Mouse (Mus musculus): ENCODE results near the gene Mmp8. TPM values are rescaled to one million over a fixed set of nuclear protein-coding genes. Genes with fewer than 3 reads are reported as not detected.
A peak's percentile ranks its signal among the peaks of the same experiment; 100 is the strongest.

Gene Mmp8
- 5.3 TPM in 2 replicates for polyA plus RNA-seq (2015; fragmentation: Nextera tagmentation; extraction: Ambion mirVana)

DNA sequence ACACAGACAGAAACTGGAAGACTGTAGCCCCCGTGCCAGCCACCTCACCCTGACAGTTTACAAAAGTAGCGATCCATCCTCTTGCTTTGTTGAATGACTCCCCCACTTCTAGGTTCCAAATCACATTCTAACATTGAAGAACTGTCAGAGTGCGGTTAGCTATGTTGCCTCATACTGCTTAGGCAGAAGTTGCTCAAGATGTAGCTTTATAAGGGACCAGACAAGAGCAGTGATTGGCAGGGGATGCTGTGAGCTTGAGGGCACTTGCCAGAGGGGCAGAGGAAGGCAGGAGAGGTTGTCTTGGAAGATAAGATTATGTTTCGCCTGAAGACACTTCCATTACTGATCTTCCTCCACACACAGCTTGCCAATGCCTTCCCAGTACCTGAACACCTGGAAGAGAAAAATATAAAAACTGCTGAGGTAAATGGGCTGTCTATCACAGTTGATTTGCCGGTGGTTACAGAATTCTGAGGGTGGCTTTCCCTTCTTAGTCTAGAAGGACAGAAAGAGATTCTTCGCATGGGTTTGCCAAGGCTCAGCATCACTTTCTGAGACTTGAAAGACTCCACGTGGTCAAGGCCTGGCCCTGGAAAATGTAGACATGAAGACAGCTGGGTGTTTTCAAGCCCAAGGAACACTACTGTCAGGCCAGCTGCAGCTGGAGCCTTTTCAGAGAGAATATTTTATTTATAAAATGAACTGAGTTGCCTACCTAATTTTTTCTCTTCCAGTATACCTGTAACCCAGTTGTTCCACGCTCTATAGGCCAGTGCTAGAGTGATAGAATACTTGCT, at the start of gene Mmp8:
Mmp8 (plus strand) TSS at position 236 of the 797 bp plus-strand sequence.
- no peak within 1 kb of the TSS for H3K9ac ChIP-seq (replicated peaks; ENCODE audit: low read depth)
- TF ChIP-seq EP300 (IDR thresholded peaks at IDR 0.05) (no peak), CTCF (IDR thresholded peaks at IDR 0.05) (no peak)
- H3K9me3 ChIP-seq (ENCODE audit: low read length): no peaks in the 10 kb centered on the region
- 59% methylated on average over 8 of the region's 8 CpGs for WGBS
- no peak within 1 kb of the TSS for H3K4me2 ChIP-seq (replicated peaks; ENCODE audit: low read depth, low read length)
- no peaks in the 10 kb centered on the region for H3K27me3 ChIP-seq (replicated peaks; ENCODE audit: insufficient read depth, low read length)
- H3K4me3 ChIP-seq (ENCODE audit: low read depth, low read length): no peak within 1 kb of the TSS
- 0 out of 2 replicates have a peak, but pooled peaks cover 3% of the 10 kb centered on the region for H3K4me1 ChIP-seq (ENCODE audit: insufficient read depth, low read depth, low read length)
- peak; percentile 63 for DNase-seq (ENCODE audit: low spot score)
- H3K27ac ChIP-seq (ENCODE audit: low read length): no peak within 1 kb of the TSS
- H3K36me3 ChIP-seq (ENCODE audit: insufficient read depth, low read length): no peaks in the 10 kb centered on the region
- ATAC-seq: peak; percentile 64

DNA sequence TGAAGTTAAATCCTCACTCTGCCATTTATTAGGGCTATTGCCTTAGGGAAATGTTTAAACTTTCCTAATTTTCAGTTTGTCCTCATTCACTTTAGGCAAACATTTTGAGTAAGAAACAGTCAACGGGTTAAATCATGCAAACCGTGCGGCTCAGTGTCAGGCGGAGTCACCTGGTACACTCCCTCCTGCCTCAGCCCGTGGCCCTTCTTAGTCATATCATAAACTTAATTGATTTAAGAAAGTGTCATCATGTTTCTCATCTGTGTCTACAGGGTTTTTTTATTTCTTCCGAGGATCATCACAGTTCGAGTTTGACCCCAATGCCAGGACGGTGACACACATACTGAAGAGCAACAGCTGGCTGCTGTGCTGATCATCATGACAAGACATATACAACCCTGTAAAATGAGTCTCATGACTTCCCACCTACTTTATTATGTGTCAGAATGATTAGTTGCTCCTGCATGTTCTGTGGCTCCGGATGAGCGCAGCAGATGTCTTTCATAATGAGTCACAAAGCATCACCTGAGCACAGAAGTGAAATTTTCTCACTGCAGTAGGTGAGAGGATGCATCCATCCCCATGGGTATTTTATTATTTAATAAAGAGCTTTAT, 48.5 kb upstream of the Mmp8 start:
- Histone ChIP-seq H3K36me3 (ENCODE audit: insufficient read depth, low read length) (no peaks in the 10 kb centered on the region), H3K4me3 (ENCODE audit: low read depth, low read length) (no peak overlapping the region), H3K4me1 (ENCODE audit: insufficient read depth, low read depth, low read length) (no peaks in the 10 kb centered on the region), H3K27me3 (replicated peaks; ENCODE audit: insufficient read depth, low read length) (no peaks in the 10 kb centered on the region), H3K9me3 (ENCODE audit: low read length) (no peaks in the 10 kb centered on the region), H3K4me2 (replicated peaks; ENCODE audit: low read depth, low read length) (no peak overlapping the region), H3K27ac (ENCODE audit: low read length) (no peak overlapping the region), H3K9ac (replicated peaks; ENCODE audit: low read depth) (no peak overlapping the region)
- ATAC-seq (no peak), DNase-seq (ENCODE audit: low spot score) (no peak)
- 58% methylated on average over 10 of the region's 10 CpGs for WGBS
- TF ChIP-seq EP300 (IDR thresholded peaks at IDR 0.05) (no peak), CTCF (IDR thresholded peaks at IDR 0.05) (no peak)

DNA sequence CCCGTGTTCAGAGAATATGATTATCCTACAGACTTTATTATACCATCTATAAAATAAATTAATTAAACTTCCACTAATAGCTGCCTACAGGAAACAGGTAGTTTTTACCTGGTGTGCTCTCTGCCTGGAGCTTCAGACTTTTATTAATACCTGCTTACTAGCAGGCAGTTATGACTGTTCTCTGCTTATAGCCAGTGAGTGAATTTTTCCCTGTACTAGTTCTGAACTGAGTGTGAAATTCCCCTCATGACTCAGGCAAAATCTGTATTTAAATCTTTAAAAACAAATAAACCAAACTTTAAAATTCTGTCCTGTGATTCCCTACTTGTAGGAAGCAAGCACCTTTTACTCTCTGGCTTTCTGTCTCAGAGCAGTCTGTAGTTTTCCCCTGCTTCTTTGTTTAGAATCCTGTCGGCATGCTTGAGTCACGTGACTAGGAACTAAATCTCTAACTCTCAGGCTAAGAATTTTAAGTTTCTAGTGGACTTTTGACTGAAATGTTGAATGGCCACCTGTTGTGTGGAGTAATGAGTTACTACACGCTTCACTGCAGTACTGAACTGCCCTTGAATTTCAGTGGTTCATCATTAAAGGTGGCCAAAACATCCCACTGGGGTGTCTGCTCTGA, 40.2 kb upstream of the Mmp8 start:
- H3K27me3 ChIP-seq (replicated peaks; ENCODE audit: insufficient read depth, low read length): no peaks in the 10 kb centered on the region
- ATAC-seq (no peak), DNase-seq (ENCODE audit: low spot score) (no peak)
- H3K9me3 ChIP-seq (ENCODE audit: low read length): no peaks in the 10 kb centered on the region
- H3K4me2 ChIP-seq (replicated peaks; ENCODE audit: low read depth, low read length): no peak overlapping the region
- H3K9ac ChIP-seq (replicated peaks; ENCODE audit: low read depth): no peak overlapping the region
- 54% methylated on average over 4 of the region's 4 CpGs for WGBS
- H3K36me3 ChIP-seq (ENCODE audit: insufficient read depth, low read length): no peaks in the 10 kb centered on the region
- no peak overlapping the region for H3K4me3 ChIP-seq (ENCODE audit: low read depth, low read length)
- no peaks in the 10 kb centered on the region for H3K4me1 ChIP-seq (ENCODE audit: insufficient read depth, low read depth, low read length)
- TF ChIP-seq CTCF (IDR thresholded peaks at IDR 0.05) (no peak), EP300 (IDR thresholded peaks at IDR 0.05) (no peak)
- H3K27ac ChIP-seq (ENCODE audit: low read length): no peak overlapping the region

DNA sequence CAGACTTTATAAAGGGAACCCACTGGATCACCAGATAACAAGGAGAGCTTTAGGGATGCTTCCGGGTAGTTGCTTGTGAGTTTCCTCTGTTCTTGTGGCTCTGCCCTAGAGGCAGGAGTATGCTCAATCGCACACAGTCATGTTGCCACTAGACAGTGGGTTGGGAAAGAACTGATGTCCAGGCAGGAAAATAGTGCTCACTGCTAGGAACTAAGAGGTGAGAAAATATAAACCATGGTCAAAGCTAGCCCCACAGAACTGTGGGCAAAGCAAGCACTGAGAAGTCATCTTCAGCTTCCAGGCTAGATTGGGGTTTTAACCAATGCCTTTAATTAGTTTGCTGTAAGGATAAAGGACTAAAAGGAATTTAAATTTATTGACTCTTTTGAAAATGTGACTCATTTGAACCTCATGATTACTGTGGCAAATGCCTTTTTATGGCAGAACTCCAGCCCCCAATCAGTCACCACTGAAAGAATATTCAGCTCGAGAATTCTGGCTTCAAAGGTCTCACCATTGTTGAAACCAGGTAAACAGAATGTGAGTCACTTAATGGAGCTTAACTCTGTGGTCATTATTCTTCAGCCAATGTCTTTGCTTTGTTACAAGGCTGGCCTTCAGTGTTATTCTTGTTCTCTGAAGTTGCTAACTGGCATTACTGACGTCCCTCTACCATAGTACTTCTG, 31.9 kb upstream of the Mmp8 start:
- Histone ChIP-seq H3K9ac (replicated peaks; ENCODE audit: low read depth) (no peak overlapping the region), H3K4me2 (replicated peaks; ENCODE audit: low read depth, low read length) (no peak overlapping the region), H3K9me3 (ENCODE audit: low read length) (no peaks in the 10 kb centered on the region), H3K27me3 (replicated peaks; ENCODE audit: insufficient read depth, low read length) (no peaks in the 10 kb centered on the region), H3K4me3 (ENCODE audit: low read depth, low read length) (no peak overlapping the region), H3K36me3 (ENCODE audit: insufficient read depth, low read length) (no peaks in the 10 kb centered on the region), H3K27ac (ENCODE audit: low read length) (no peak overlapping the region), H3K4me1 (ENCODE audit: insufficient read depth, low read depth, low read length) (no peaks in the 10 kb centered on the region)
- no peak for ATAC-seq
- no peak for DNase-seq (ENCODE audit: low spot score)
- TF ChIP-seq EP300 (IDR thresholded peaks at IDR 0.05) (no peak), CTCF (IDR thresholded peaks at IDR 0.05) (no peak)
- 58% methylated on average over 4 of the region's 4 CpGs for WGBS

DNA sequence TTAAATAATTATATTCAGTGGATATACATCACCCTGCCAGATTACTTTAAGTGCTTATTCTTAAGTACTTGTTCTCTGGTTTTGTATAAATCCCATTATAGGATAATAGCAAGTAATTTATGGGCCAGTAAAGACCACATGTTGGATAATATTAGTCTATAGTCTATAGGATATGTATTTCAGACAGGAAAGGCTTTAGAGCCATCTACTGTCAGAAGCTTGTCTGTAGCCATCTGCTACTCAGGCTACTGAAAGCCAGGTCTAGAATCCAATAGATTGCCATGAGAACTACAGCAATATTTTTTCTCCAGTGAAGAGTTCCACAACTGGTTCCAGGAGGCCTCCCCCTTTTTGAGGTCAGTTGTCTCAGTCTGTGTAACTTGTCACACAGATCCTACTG, 15.5 kb upstream of the Mmp8 start:
- ATAC-seq: no peak
- TF ChIP-seq CTCF (IDR thresholded peaks at IDR 0.05): no peak
- H3K9ac ChIP-seq (replicated peaks; ENCODE audit: low read depth): no peak overlapping the region

DNA sequence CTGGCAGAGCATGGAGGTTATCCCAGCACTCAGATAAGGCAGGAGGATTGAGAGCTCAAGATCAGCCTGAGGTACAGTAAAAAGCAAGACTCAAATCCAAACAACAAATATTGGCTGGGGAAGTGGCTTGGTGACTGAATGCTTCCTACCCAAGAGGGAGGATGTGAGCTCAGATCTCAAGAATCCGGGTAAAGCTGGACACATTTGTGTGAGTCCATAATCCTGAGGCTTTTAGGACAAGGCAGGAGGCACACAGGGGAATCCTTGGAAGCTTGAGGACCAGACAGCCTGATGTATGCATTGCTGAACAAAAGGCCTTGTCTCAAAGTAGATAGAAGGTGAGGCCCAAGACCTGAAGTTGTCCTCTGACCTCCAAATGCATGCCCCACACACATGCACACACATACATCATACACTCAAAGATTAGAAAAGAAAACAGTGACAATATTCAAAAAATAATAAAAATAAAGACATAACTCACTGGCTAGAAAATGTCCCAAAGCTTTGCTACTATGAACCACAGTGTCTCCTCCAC, 13.3 kb upstream of the Mmp8 start:
- DNase-seq (ENCODE audit: low spot score) (no peak), ATAC-seq (peak; percentile 15; the same call in 1 of the 2 replicates)
- no peaks in the 10 kb centered on the region for H3K4me1 ChIP-seq (ENCODE audit: insufficient read depth, low read depth, low read length)
- H3K36me3 ChIP-seq (ENCODE audit: insufficient read depth, low read length): no peaks in the 10 kb centered on the region
- H3K27me3 ChIP-seq (replicated peaks; ENCODE audit: insufficient read depth, low read length): no peaks in the 10 kb centered on the region
- H3K9me3 ChIP-seq (ENCODE audit: low read length): no peaks in the 10 kb centered on the region
- no peak overlapping the region for H3K4me3 ChIP-seq (ENCODE audit: low read depth, low read length)
- no peak overlapping the region for H3K4me2 ChIP-seq (replicated peaks; ENCODE audit: low read depth, low read length)
- 25% methylated on average over 1 of the region's 1 CpGs for WGBS
- TF ChIP-seq CTCF (IDR thresholded peaks at IDR 0.05) (no peak), EP300 (IDR thresholded peaks at IDR 0.05) (no peak)
- no peak overlapping the region for H3K27ac ChIP-seq (ENCODE audit: low read length)
- no peak overlapping the region for H3K9ac ChIP-seq (replicated peaks; ENCODE audit: low read depth)

More for the DNA sequence above, 15.5 kb upstream of the Mmp8 start:
- H3K4me3 ChIP-seq (ENCODE audit: low read depth, low read length): no peak overlapping the region
- no peak overlapping the region for H3K4me2 ChIP-seq (replicated peaks; ENCODE audit: low read depth, low read length)
- H3K4me1 ChIP-seq (ENCODE audit: insufficient read depth, low read depth, low read length): no peaks in the 10 kb centered on the region
- no peaks in the 10 kb centered on the region for H3K36me3 ChIP-seq (ENCODE audit: insufficient read depth, low read length)
- H3K27ac ChIP-seq (ENCODE audit: low read length): no peak overlapping the region
- DNase-seq (ENCODE audit: low spot score): no peak
- H3K9me3 ChIP-seq (ENCODE audit: low read length): no peaks in the 10 kb centered on the region
- no peaks in the 10 kb centered on the region for H3K27me3 ChIP-seq (replicated peaks; ENCODE audit: insufficient read depth, low read length)
